Mouse (Mus musculus) midbrain, embryonic 14.5 days (tissue): ENCODE data around the gene Pnmal2. TPM values are rescaled to one million over a fixed set of nuclear protein-coding genes. Genes with fewer than 3 reads are reported as not detected.
A peak's percentile ranks its signal among the peaks of the same experiment; 100 is the strongest.

Source experiments
- ATAC-seq: fragments of 200-750 bp; cut with Nextera tagmentation; 2 replicates; pipeline ENCODE4 v1.8.0; 2017; ENCODE audit warnings: moderate number of reproducible peaks, moderate library complexity; ENCODE audit not compliant: low FRiP score, low TSS enrichment
- DNase-seq: peaks from one replicate; pipeline ENCODE4 v3.0.0-alpha.2; 2015
- H3K27ac ChIP-seq: fragments of 300-500 bp; sonication (generic); replicated peaks from 2 replicates; pipeline ENCODE4 v1.5.1; 2014; ENCODE audit warnings: mild to moderate bottlenecking, low read depth, low read length, moderate library complexity
- H3K27me3 ChIP-seq: fragments of 300-500 bp; sonication (generic); 2 replicates; pipeline ENCODE4 v1.6.1; 2014; ENCODE audit warnings: low read length, control low read depth, mixed read lengths; ENCODE audit not compliant: control insufficient read depth, insufficient read depth
- H3K36me3 ChIP-seq: fragments of 300-500 bp; sonication (generic); 2 replicates; pipeline ENCODE4 v1.6.1; 2014; ENCODE audit warnings: low read length, control low read depth; ENCODE audit not compliant: control insufficient read depth, insufficient read depth
- H3K4me1 ChIP-seq: fragments of 300-500 bp; sonication (generic); 2 replicates; pipeline ENCODE4 v1.6.1; 2014; ENCODE audit warnings: mild to moderate bottlenecking, antibody characterized with exemption, low read length, control low read depth; ENCODE audit not compliant: control insufficient read depth, insufficient read depth
- H3K4me2 ChIP-seq: fragments of 300-500 bp; sonication (generic); 2 replicates; pipeline ENCODE4 v1.6.1; 2014; ENCODE audit warnings: mild to moderate bottlenecking, low read length, moderate library complexity
- H3K4me3 ChIP-seq: fragments of 300-500 bp; sonication (generic); replicated peaks from 2 replicates; pipeline ENCODE4 v1.5.1; 2014; ENCODE audit warnings: low read depth, low read length
- H3K9ac ChIP-seq: fragments of 300-500 bp; sonication (generic); replicated peaks from 2 replicates; pipeline ENCODE4 v1.6.1; 2014; ENCODE audit warnings: mild to moderate bottlenecking, low read length, moderate library complexity
- H3K9me3 ChIP-seq: fragments of 300-500 bp; sonication (generic); 2 replicates; pipeline ENCODE4 v1.6.1; 2016; ENCODE audit warnings: low read length, control low read depth, mixed read lengths; ENCODE audit not compliant: control insufficient read depth
- WGBS: fragments of 180-500 bp; shearing (Covaris S2); extraction: QIAGEN DNeasy Blood & Tissue Kit; methylation state at CpG from one replicate; pipeline ENCODE4 v1.1.7; 2014; 5-methylcytosine and 5-hydroxymethylcytosine counted together
- polyA plus RNA-seq: library from polyadenylated mRNA; unstranded; fragments of >200 nt; fragmentation: Nextera tagmentation; extraction: Ambion mirVana; gene quantifications from 2 replicates; pipeline ENCODE4 v1.2.1, GENCODE M21; 2014

The Pnmal2 gene
- polyA plus RNA-seq, 1 experiment from 2014 or later: 116 TPM

DNA sequence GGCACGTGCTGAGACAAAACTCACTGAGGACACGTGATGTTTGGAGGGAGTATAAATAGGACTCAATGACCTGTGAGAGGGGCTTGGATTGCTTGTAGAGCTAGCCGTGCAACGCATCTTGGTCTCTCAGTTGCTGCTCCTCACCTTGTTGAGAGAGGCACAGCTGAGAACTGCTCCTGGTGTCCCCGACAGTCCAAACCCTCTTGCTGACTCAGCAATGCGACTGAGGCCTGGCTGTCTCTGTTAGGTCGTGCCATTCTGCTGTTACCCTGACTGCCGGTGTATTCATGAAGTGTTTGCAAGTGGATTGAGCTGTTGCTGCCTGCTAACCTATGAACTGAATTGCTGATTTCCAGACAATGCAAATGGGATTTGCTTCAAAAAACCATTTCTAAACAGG is 31.8 kb downstream of the Pnmal2 start:
- ATAC-seq (no peak), DNase-seq (no peak)
- no peak overlapping the region for H3K4me2 ChIP-seq
- no peak overlapping the region for H3K4me3 ChIP-seq
- H3K4me1 ChIP-seq: 0 out of 2 replicates have a peak, but pooled peaks cover 4% of the 10 kb centered on the region
- no peaks in the 10 kb centered on the region for H3K27me3 ChIP-seq
- no peak overlapping the region for H3K27ac ChIP-seq
- H3K9ac ChIP-seq: no peak overlapping the region
- no peaks in the 10 kb centered on the region for H3K36me3 ChIP-seq
- no peaks in the 10 kb centered on the region for H3K9me3 ChIP-seq
- 56% methylated on average over 8 of the region's 8 CpGs for WGBS

DNA sequence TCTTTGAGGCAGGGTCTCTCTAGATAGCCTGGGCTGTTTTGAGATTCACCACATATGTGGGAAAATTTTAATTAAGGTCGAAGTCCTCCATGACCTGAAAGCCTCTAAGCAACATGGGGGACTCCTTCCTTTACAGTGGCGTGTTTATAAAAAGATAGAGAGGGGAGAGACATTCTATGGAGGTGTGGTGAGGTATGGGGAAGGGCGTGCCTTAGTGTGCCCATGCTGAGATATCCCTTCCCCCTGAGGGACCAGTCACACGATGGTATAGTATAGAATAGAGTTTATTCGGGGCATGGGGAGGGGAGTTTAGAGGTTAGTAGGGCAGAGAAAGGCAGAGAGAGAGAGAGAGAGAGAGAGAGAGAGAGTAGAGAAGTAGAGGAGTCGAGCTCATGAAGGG is 33.7 kb downstream of the Pnmal2 start:
- no peak for DNase-seq
- no peaks in the 10 kb centered on the region for H3K27me3 ChIP-seq
- no peak overlapping the region for H3K4me3 ChIP-seq
- H3K9me3 ChIP-seq: no peaks in the 10 kb centered on the region
- H3K9ac ChIP-seq: no peak overlapping the region
- no peaks in the 10 kb centered on the region for H3K36me3 ChIP-seq
- no peak overlapping the region for H3K4me2 ChIP-seq
- ATAC-seq: no peak
- H3K27ac ChIP-seq: no peak overlapping the region
- peaks cover 18% of the 10 kb centered on the region; the same call in 1 of the 2 replicates for H3K4me1 ChIP-seq
- WGBS: 80% methylated on average over 6 of the region's 6 CpGs

DNA sequence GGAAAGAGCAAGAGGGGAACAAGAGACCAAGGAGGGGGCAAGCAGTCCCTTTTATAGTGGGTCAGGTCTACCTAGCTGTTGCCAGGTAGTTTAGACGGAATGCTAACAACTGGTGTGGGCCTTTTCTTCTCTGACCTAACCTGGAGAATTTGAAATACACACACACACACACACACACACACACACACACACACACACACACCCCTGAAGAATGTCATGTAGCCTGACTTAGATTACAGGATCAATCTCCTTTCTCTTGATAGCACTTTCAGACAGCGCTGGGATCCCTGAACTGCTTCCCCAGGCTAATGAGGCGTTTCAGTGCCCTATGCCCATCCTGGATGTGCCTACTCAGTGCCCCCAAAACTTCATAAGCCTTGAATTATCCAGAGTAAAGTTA is 34.1 kb downstream of the Pnmal2 start:
- H3K4me3 ChIP-seq: no peak overlapping the region
- no peaks in the 10 kb centered on the region for H3K36me3 ChIP-seq
- WGBS: 81% methylated on average over 3 of the region's 3 CpGs
- H3K9me3 ChIP-seq: no peaks in the 10 kb centered on the region
- no peak overlapping the region for H3K9ac ChIP-seq
- no peaks in the 10 kb centered on the region for H3K27me3 ChIP-seq
- H3K4me2 ChIP-seq: no peak overlapping the region
- ATAC-seq (no peak), DNase-seq (no peak)
- no peak overlapping the region for H3K27ac ChIP-seq
- peaks cover 22% of the 10 kb centered on the region; the same call in 1 of the 2 replicates for H3K4me1 ChIP-seq

DNA sequence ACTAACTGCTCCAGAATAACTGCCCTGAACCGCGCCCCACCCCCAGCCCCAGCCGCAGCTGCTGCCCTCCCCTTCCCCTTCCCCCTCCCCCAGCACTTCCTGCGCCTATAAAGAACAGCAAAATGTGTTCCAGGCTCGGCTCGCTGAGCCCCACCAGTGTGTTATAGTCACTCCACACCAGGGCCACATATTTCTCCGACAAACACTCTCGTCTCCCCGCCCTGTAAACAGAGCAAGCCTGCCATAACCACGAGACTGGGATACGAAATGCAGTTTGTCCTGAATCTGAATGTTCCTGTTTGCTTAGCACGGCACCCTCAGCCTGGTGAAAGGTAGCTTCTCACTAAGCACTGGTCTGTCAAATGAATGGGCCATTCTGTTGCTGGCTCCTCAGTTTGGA is 35.9 kb downstream of the Pnmal2 start:
- Histone ChIP-seq H3K27ac (peak overlapping the region; percentile 55), H3K36me3 (no peaks in the 10 kb centered on the region), H3K4me1 (peaks cover 26% of the 10 kb centered on the region; the same call in 1 of the 2 replicates), H3K27me3 (no peaks in the 10 kb centered on the region), H3K9me3 (no peaks in the 10 kb centered on the region), H3K4me2 (peak overlapping the region; percentile 40), H3K9ac (peak overlapping the region; percentile 37; the same call in 1 of the 2 replicates), H3K4me3 (no peak overlapping the region)
- peak; percentile 52 for DNase-seq
- WGBS: 9% methylated on average over 12 of the region's 12 CpGs
- no peak for ATAC-seq

DNA sequence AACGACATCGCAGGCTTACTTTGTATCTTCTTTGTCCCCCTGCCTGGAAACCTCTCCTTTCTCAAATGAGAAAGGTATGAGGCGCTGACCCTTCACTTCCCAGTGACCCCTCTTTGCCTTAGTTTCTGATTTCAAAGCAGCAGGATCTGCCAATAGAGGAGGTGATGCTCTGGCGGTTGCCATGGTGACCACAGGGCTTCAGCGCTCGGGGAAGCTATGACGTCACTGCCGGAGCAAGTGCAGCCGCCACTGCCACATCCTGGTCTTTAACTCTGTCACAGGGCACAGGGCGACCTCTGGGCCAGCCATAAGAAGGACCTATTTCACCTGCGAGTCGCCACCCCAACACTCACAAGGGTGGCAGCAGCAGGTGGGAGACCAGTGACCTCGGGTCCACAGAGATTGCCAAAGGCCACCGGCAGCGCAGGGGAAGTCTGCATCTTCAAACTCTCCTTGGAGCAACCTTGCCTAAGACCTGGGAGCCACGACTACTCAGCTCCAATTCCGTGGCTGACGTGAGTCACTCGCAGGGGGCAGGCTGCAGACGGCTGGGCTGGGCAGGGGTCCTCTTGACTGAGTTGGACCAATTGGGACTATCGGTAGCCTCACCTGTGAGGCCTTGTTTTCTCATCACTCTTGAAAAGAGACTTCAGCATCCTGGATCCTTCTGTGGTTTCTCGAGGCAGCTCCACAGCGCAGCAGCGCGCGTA is 38.5 kb downstream of the Pnmal2 start, which contains the start of gene Gm42372:
Gene Gm42372, plus strand, starts transcription at position 228 of the 710 bp plus-strand sequence.
- ATAC-seq: peak; percentile 82
- WGBS: 17% methylated on average over 26 of the region's 26 CpGs
- peak within 1 kb of the TSS; percentile 86 for H3K4me2 ChIP-seq

DNA sequence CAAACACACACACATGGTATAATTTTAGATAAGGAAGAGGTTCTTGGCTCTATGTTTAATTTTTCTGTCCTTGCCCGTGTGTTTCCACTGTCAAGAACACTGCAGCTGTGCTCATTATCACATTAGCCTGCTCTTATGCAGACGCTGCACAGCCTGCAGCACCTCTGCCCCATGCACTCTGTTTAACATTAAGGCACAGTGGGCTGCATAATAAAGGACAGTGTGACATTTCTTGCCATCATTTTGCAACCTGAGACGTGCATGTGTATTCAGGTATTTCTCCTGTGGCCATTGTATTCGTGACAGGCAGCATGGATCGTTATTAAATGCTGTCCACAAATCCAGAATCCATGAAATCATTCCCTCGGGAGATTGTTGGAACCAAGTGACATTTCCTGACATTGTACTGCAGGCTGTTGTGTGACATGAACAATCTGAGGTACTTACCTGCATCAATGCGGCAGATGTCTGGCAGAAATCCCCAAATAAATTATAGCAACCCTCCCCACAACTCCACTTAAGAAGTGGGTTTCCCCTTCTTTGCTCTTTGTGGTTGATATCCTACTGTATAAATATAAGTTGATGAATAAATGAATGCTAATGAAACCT is 43.2 kb downstream of the Pnmal2 start:
- Histone ChIP-seq H3K27me3 (no peaks in the 10 kb centered on the region), H3K4me2 (peak overlapping the region; percentile 33), H3K4me1 (peaks cover 38% of the 10 kb centered on the region), H3K4me3 (no peak overlapping the region), H3K9ac (peak overlapping the region; percentile 34; the same call in 1 of the 2 replicates), H3K9me3 (no peaks in the 10 kb centered on the region), H3K27ac (peak overlapping the region; percentile 89), H3K36me3 (no peaks in the 10 kb centered on the region)
- peak; percentile 51; the same call in 1 of the 2 replicates for ATAC-seq
- 26% methylated on average over 7 of the region's 7 CpGs for WGBS
- DNase-seq: peak; percentile 71

More for the DNA sequence above, 38.5 kb downstream of the Pnmal2 start, which contains the start of gene Gm42372:
- H3K27ac ChIP-seq: peak within 1 kb of the TSS; percentile 71
- H3K36me3 ChIP-seq: no peaks in the 10 kb centered on the region
- peak within 1 kb of the TSS; percentile 45 for H3K4me3 ChIP-seq
- peak; percentile 96 for DNase-seq
- H3K9ac ChIP-seq: peak within 1 kb of the TSS; percentile 67
- peaks cover 37% of the 10 kb centered on the region; the same call in 1 of the 2 replicates for H3K4me1 ChIP-seq
- H3K9me3 ChIP-seq: no peaks in the 10 kb centered on the region
- H3K27me3 ChIP-seq: no peaks in the 10 kb centered on the region

DNA sequence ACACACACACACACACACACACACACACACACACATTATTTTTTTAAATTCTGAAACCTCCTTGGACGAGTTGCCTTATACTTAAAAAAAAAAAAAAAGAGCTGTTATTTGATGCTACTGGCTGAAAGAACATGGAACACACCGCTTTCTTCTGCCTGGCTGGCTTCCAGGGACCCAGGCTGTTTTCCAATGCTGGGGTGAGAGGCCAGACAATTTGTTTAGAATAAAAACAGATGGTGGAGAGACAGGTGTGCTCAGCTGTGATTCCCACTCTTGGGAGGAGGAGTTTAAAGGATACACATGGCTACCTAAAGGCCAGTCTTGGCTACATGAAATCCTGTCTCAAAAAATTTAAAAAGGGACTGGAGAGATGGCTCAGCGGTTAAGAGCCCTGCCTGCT is 43.9 kb downstream of the Pnmal2 start:
- H3K27ac ChIP-seq: peak overlapping the region; percentile 89
- H3K36me3 ChIP-seq: no peaks in the 10 kb centered on the region
- H3K4me3 ChIP-seq: no peak overlapping the region
- ATAC-seq (no peak), DNase-seq (peak; percentile 65)
- H3K27me3 ChIP-seq: no peaks in the 10 kb centered on the region
- H3K4me1 ChIP-seq: peaks cover 32% of the 10 kb centered on the region
- peak overlapping the region; percentile 33; the same call in 1 of the 2 replicates for H3K4me2 ChIP-seq
- H3K9me3 ChIP-seq: no peaks in the 10 kb centered on the region
- no peak overlapping the region for H3K9ac ChIP-seq
- WGBS: 44% methylated on average over 3 of the region's 3 CpGs

DNA sequence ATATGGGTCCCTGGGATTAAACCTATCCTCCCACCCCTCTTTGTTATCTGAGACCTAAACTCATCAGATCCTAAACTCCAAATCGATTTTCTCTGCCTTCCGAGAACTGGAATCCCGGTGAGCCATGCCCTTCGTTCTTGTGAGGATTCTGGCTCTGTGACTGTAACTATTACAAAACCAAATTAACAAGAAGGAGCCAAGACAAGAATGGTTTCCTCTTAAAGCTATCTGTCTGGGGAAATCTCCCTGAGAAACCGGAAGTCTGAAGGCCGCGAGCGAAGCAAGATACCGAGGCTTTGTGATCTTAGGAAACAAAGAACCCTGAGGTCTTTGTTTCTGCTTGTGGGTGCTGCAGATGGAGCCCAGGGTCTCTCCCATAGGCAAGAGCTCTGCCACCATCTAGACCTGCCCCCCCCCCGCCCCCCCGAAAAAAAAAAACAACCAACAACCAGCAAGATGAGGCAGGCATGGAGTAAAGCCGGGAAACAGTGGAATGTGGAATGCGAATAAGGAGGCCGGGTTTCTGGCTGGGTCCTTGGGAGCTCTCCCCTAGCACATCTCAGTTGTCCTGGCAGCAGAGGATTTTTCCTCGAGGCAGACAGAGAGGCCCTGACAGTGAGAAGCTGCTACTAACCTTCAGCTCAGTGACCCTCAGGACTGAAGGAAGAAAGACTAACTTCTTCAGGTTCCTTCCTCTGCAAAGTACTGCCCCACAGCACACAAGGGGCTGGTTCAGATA is 45.7 kb downstream of the Pnmal2 start:
- Histone ChIP-seq H3K4me1 (peaks cover 37% of the 10 kb centered on the region), H3K4me3 (no peak overlapping the region), H3K27ac (peak overlapping the region; percentile 58), H3K9me3 (no peaks in the 10 kb centered on the region), H3K9ac (no peak overlapping the region; the same call in 1 of the 2 replicates), H3K27me3 (no peaks in the 10 kb centered on the region), H3K4me2 (peak overlapping the region; percentile 22; the same call in 1 of the 2 replicates), H3K36me3 (no peaks in the 10 kb centered on the region)
- 21% methylated on average over 15 of the region's 15 CpGs for WGBS
- ATAC-seq: no peak
- peak; percentile 53 for DNase-seq
